Mouse (Mus musculus): ENCODE data around the gene Ifitm10.

DNA sequence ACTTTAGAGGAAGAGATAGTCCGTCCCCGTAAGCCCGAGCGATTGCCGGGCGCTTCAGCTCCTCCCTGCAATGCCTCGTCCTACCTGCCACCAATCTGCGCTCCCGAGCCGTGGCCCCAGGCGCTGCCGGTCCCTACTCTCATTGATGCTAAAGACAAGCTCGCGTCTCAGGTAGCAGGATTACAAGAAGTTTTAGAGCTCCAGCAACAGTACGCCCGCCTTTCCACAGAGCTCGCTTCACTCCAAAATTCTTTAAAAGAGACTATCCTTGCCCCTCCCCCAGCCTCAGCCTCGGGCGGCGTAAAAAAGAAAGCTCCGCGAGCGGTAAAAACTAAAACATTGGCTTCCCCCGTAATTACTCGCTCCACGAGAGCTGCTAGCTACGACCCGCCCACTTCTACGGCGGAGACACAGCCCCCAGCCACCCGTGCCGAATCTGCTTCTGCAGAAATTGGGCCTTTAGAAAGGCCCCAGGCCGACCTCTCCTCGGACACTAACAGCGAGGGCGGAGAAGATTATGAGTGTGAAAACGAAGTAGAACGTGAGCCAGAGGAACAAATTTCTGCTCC, 89.4 kb downstream of the Ifitm10 start:
- TF ChIP-seq CTCF (IDR thresholded peaks at IDR 0.05; ENCODE audit: control insufficient read depth, insufficient read depth, insufficient replicate concordance, low read depth, low read length) (no peak), POLR2A (IDR thresholded peaks at IDR 0.05; ENCODE audit: control insufficient read depth, low read depth, low read length) (no peak)

Measured in testis, adult 2 months (tissue).